14 mouse cellular contexts compared by ENCODE assay signal in genomic region chr6:100707557-100707956, GRCm38 (mm10). TPM values are rescaled to one million over a fixed set of nuclear protein-coding genes. Genes with fewer than 3 reads are reported as not detected.
DNase-seq lines count a peak whose midpoint lies in the region; ATAC-seq lines count a peak whose summit lies in the region.
"Had no signal": no experiment of that assay in that cellular context is flagged by ENCODE, and none has a peak within 500 bp of the region (broad histone marks: within the 10 kb centered on the region; RNA-seq: fewer than 3 reads in every experiment).

No protein-coding gene starts in this region.

- no peak overlapping the region for H3K4me2 ChIP-seq in heart, embryonic 12.5 days
- peak overlapping the region; percentile 77 for H3K4me2 ChIP-seq in limb, embryonic 15.5 days
- H3K4me2 ChIP-seq: hindbrain, embryonic 15.5 days; liver, embryonic 12.5 days had no signal

- ATAC-seq in heart, embryonic 12.5 days (ENCODE audit: insufficient number of reproducible peaks, low FRiP score), result no peak
- peak; percentile 46; the same call in 1 of the 2 replicates for ATAC-seq in limb, embryonic 15.5 days (ENCODE audit: insufficient number of reproducible peaks, low FRiP score, low TSS enrichment, low read depth)
- no peak for ATAC-seq in megakaryocyte progenitor cell, adult 5-6 weeks (replicated peaks; ENCODE audit: poor library complexity)
- ATAC-seq: liver, embryonic 12.5 days; midbrain, embryonic 16.5 days had no signal

- intact Hi-C loops in gastrocnemius, postnatal 14 days (cut with DNase I; ENCODE audit: low total_unique reads), result no loop called here

- WGBS in heart, embryonic 12.5 days, result 63% methylated on average over 7 of the region's 7 CpGs
- 18% methylated on average over 7 of the region's 7 CpGs for WGBS in limb, embryonic 15.5 days

- peaks cover 3% of the 10 kb centered on the region; the same call in 1 of the 2 replicates for H3K4me1 ChIP-seq in heart, embryonic 12.5 days (replicated peaks)
- peaks cover 43% of the 10 kb centered on the region for H3K4me1 ChIP-seq in limb, embryonic 15.5 days
- H3K4me1 ChIP-seq: liver, embryonic 12.5 days had no signal

- H3K9me3 ChIP-seq in heart, embryonic 12.5 days (replicated peaks), result no peaks in the 10 kb centered on the region
- no peaks in the 10 kb centered on the region for H3K9me3 ChIP-seq in limb, embryonic 15.5 days
- H3K9me3 ChIP-seq: hindbrain, embryonic 15.5 days; liver, embryonic 12.5 days had no signal

- DNase-seq in heart, adult 11 months, result peak; percentile 98
- DNase-seq in ovary, postnatal 36 days (ENCODE audit: low spot score), result peak; percentile 16
- DNase-seq in ovary, postnatal 14 days (ENCODE audit: low spot score), result no peak
- DNase-seq in gastrocnemius, postnatal 14 days, result peak; percentile 29
- no peak for DNase-seq in right cerebral cortex, postnatal 36 days (ENCODE audit: low spot score in 2 of 2)
- DNase-seq: cerebellum, adult 2 months; layer of hippocampus, postnatal 36 days; lung, postnatal 14 days had no signal

- no peak overlapping the region for H3K9ac ChIP-seq in heart, embryonic 12.5 days
- no peak overlapping the region for H3K9ac ChIP-seq in limb, embryonic 15.5 days
- H3K9ac ChIP-seq: hindbrain, embryonic 15.5 days; liver, embryonic 12.5 days had no signal

- no peaks in the 10 kb centered on the region for H3K36me3 ChIP-seq in heart, embryonic 12.5 days
- no peaks in the 10 kb centered on the region for H3K36me3 ChIP-seq in limb, embryonic 15.5 days
- H3K36me3 ChIP-seq: hindbrain, embryonic 15.5 days; liver, embryonic 12.5 days had no signal

- H3K27ac ChIP-seq in heart, embryonic 12.5 days (ENCODE audit: poor library complexity, severe bottlenecking), result no peak overlapping the region
- H3K27ac ChIP-seq in limb, embryonic 15.5 days, result peak overlapping the region; percentile 88
- H3K27ac ChIP-seq: hindbrain, embryonic 15.5 days; liver, embryonic 12.5 days had no signal

- H3K27me3 ChIP-seq in heart, embryonic 12.5 days (replicated peaks), result peaks cover 40% of the 10 kb centered on the region
- no peaks in the 10 kb centered on the region for H3K27me3 ChIP-seq in limb, embryonic 15.5 days

- no peak overlapping the region for H3K4me3 ChIP-seq in heart, embryonic 12.5 days
- H3K4me3 ChIP-seq in limb, embryonic 15.5 days, result 0 out of 2 replicates have a peak overlapping the region, but pooled peaks have one; percentile 10
- H3K4me3 ChIP-seq: hindbrain, embryonic 15.5 days; liver, embryonic 12.5 days had no signal

RNA-seq across cellular contexts. Expression of gene Gxylt2, which starts 3.0 kb away (rescaled TPM):
- polyA plus RNA-seq in heart, embryonic 12.5 days (2016; fragmentation: Nextera tagmentation; extraction: Ambion mirVana), result 1.6 and 1.9 TPM in 2 replicates
- 1 to 10 TPM; 1.6 to 3.3 TPM for total RNA-seq in gastrocnemius, postnatal 14 days (2021)
- 18.6 and 23.0 TPM in 2 replicates for polyA plus RNA-seq in limb, embryonic 15.5 days (2015; fragmentation: Nextera tagmentation; extraction: Ambion mirVana)
- not detected in 2 replicates for total RNA-seq in megakaryocyte progenitor cell, adult 5-6 weeks (2015)
- total RNA-seq in megakaryocyte progenitor cell, adult 5-6 weeks (2017), result not detected in 2 replicates

RNA-seq across cellular contexts. Expression of gene Shq1, which starts 36.6 kb away (rescaled TPM):
- 11.4 and 12.7 TPM in 2 replicates for polyA plus RNA-seq in heart, embryonic 12.5 days (2016; fragmentation: Nextera tagmentation; extraction: Ambion mirVana)
- total RNA-seq in gastrocnemius, postnatal 14 days (2021), result 1 to 10 TPM; 1.4 to 2.1 TPM
- polyA plus RNA-seq in limb, embryonic 15.5 days (2015; fragmentation: Nextera tagmentation; extraction: Ambion mirVana), result 14.3 and 14.4 TPM in 2 replicates
- total RNA-seq in megakaryocyte progenitor cell, adult 5-6 weeks (2015), result 7.0 and 9.1 TPM in 2 replicates
- 17.4 and 17.8 TPM in 2 replicates for total RNA-seq in megakaryocyte progenitor cell, adult 5-6 weeks (2017)

Comparison
In these comparisons a context has a peak if more than half of its experiments do, and no peak if none do; other contexts are left out.
1. DNase-seq: peak in heart, adult 11 months (single experiment), ovary, postnatal 36 days (single experiment) and gastrocnemius, postnatal 14 days (single experiment); none in ovary, postnatal 14 days (single experiment) and right cerebral cortex, postnatal 36 days (0 of 2).